Mouse (Mus musculus) cerebellum, adult 18-20 months (tissue): ENCODE measurements around the gene Ssmem1.

Experiments used
- DNase-seq, 2 experiments: peaks; one replicate each; pipeline ENCODE4 v3.0.0; 2021

Ssmem1 gene

GRCm38 (mm10) chr6:30554621-30555170, 45.0 kb downstream of the Ssmem1 start:
- no peak for DNase-seq

- DNase-seq = no peak
Measured at GRCm38 (mm10) chr6:30556080-30556479, 46.4 kb downstream of the Ssmem1 start.

GRCm38 (mm10) chr6:30559726-30560125, 50.1 kb downstream of the Ssmem1 start:
- no peak for DNase-seq

GRCm38 (mm10) chr6:30562132-30562531, 52.5 kb downstream of the Ssmem1 start:
- no peak for DNase-seq

GRCm38 (mm10) chr6:30563575-30563974, 53.9 kb downstream of the Ssmem1 start:
- DNase-seq = no peak

DNA sequence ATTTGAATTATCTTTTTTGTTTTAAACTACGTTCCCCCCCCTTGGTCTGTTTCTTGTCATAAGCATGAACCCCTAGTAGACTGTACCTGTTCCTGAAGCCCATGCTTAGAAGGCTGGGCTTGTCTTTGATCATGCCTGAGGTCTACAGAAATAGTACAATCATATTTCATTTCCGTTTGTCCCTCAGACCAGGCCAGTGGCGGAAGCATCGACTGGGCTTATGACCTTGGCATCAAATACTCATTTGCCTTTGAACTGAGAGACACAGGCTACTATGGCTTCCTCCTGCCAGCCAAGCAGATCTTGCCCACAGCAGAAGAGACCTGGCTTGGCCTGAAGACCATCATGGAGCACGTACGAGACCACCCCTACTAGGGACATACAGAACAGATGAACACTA, 54.4 kb downstream of the Ssmem1 start:
- no peak for DNase-seq

DNA sequence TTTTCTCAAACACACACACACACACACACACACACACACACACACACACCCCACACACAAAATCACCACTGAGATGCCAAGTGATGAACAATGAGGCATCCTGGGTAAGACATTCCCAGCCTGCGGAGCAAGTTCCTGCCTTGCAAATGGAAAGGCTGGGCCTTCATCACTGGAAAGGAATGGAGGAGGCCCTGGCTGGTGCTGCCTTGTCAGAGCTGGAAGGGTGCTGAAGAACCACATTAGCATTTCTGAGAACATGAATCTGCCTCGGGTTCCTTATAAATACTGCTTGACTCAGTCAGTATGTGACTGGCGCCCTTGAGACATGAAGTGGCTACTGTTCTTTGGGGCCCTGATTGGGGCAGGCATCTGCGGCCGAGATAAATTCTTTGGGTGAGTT, 58.4 kb downstream of the Ssmem1 start, which contains the start of gene Cpa4:
Gene Cpa4, plus strand, starts transcription at position 301 of the 400 bp plus-strand sequence.
- DNase-seq = no peak

- no peak for DNase-seq
Measured at GRCm38 (mm10) chr6:30569331-30569730, 59.7 kb downstream of the Ssmem1 start.
